Mouse (Mus musculus) MEL (cell line): ENCODE measurements around the gene Elf5. TPM values are rescaled to one million over a fixed set of nuclear protein-coding genes. Genes with fewer than 3 reads are reported as not detected.
A peak's percentile ranks its signal among the peaks of the same experiment; 100 is the strongest.

Experiments
- DNase-seq: peaks from one replicate; pipeline ENCODE4 v3.0.0; 2011; ENCODE audit warnings: low read depth, low spot score
- H3K27ac ChIP-seq: 2 replicates; pipeline ENCODE4 v1.5.1; 2012; ENCODE audit warnings: low read depth, mild to moderate bottlenecking, control low read depth, low read length, moderate library complexity; ENCODE audit not compliant: control insufficient read depth
- H3K27me3 ChIP-seq, 2 experiments: fragments of 150-350 bp in 1 of 2; sonication (generic) in 1 of 2; 2 replicates each; pipeline ENCODE4 v1.6.1; 2012; ENCODE audit warnings: low read length in 2 of 2, mild to moderate bottlenecking in 2 of 2, improper control_type of control experiment in 1 of 2, moderate library complexity in 1 of 2; ENCODE audit not compliant: insufficient read depth in 2 of 2, control insufficient read depth in 1 of 2
- H3K36me3 ChIP-seq, 2 experiments: 2 replicates each; pipeline ENCODE4 v1.6.1; 2012 to 2014; ENCODE audit warnings: low read length in 2 of 2, improper control_type of control experiment in 1 of 2, inconsistent platforms in 1 of 2, mild to moderate bottlenecking in 1 of 2; ENCODE audit not compliant: insufficient read depth in 2 of 2, control insufficient read depth in 1 of 2
- H3K4me1 ChIP-seq, 2 experiments: fragments of 150-350 bp in 1 of 2; sonication (generic) in 1 of 2; 2 replicates each; pipeline ENCODE4 v1.6.1; 2012; ENCODE audit warnings: low read length in 2 of 2, improper control_type of control experiment in 1 of 2, mild to moderate bottlenecking in 1 of 2; ENCODE audit not compliant: insufficient read depth in 2 of 2, control insufficient read depth in 1 of 2
- H3K4me3 ChIP-seq, 2 experiments: fragments of 150-350 bp in 1 of 2; sonication (generic) in 1 of 2; 2 replicates each; pipeline ENCODE4 v1.5.1; 2012; ENCODE audit warnings: low read depth in 2 of 2, low read length in 2 of 2, mild to moderate bottlenecking in 2 of 2, moderate library complexity in 2 of 2, control low read depth in 1 of 2, improper control_type of control experiment in 1 of 2; ENCODE audit not compliant: control insufficient read depth in 1 of 2, insufficient read depth in 1 of 2
- H3K79me2 ChIP-seq: 2 replicates; pipeline ENCODE4 v1.6.1; 2012; ENCODE audit warnings: mild to moderate bottlenecking, low read length, moderate library complexity; ENCODE audit not compliant: control insufficient read depth, poor library complexity, insufficient read depth
- H3K9ac ChIP-seq: 2 replicates; pipeline ENCODE4 v1.6.1; 2012; ENCODE audit warnings: low read depth, mild to moderate bottlenecking, control low read depth, low read length, moderate library complexity; ENCODE audit not compliant: control insufficient read depth, poor library complexity, severe bottlenecking
- H3K9me3 ChIP-seq: fragments of 150-350 bp; sonication (generic); replicated peaks from 2 replicates; pipeline ENCODE4 v1.6.1; 2012; ENCODE audit warnings: mild to moderate bottlenecking, low read length, improper control_type of control experiment, moderate library complexity; ENCODE audit not compliant: insufficient read depth
- BHLHE40 ChIP-seq: IDR thresholded peaks from 2 replicates; pipeline ENCODE4 v1.6.1; 2012; ENCODE audit warnings: low read depth, mild to moderate bottlenecking, inconsistent platforms, low read length, improper control_type of control experiment, borderline replicate concordance
- CTCF ChIP-seq, 3 experiments: IDR thresholded peaks in 2 of 3; conservative IDR thresholded peaks in 1 of 3; 2 replicates each; pipeline ENCODE4 v1.5.1; 2011 to 2012; ENCODE audit warnings: low read length in 3 of 3, low read depth in 2 of 3, mild to moderate bottlenecking in 2 of 3, improper control_type of control experiment in 1 of 3, inconsistent platforms in 1 of 3, mixed read lengths in 1 of 3, moderate library complexity in 1 of 3; ENCODE audit not compliant: control insufficient read depth in 1 of 3, insufficient read depth in 1 of 3, poor library complexity in 1 of 3, severe bottlenecking in 1 of 3
- ELF1 ChIP-seq: IDR thresholded peaks from 2 replicates; pipeline ENCODE4 v1.6.1; 2014; ENCODE audit warnings: low read depth, mild to moderate bottlenecking, inconsistent platforms, low read length, improper control_type of control experiment, moderate library complexity
- EP300 ChIP-seq, 2 experiments: IDR thresholded peaks; 2 replicates each; pipeline ENCODE4 v1.6.1; 2011; ENCODE audit warnings: improper control_type of control experiment in 2 of 2, low read length in 2 of 2, low read depth in 1 of 2, mild to moderate bottlenecking in 1 of 2
- ETS1 ChIP-seq: IDR thresholded peaks from 2 replicates; pipeline ENCODE4 v1.6.1; 2012; ENCODE audit warnings: low read depth, mild to moderate bottlenecking, inconsistent platforms, low read length, improper control_type of control experiment, moderate library complexity
- GABPA ChIP-seq: IDR thresholded peaks from 2 replicates; pipeline ENCODE4 v1.6.1; 2012; ENCODE audit warnings: low read depth, mild to moderate bottlenecking, inconsistent platforms, low read length, improper control_type of control experiment, moderate library complexity
- GATA1 ChIP-seq: IDR thresholded peaks from 2 replicates; pipeline ENCODE4 v1.6.1; 2011; ENCODE audit warnings: low read depth, low read length, improper control_type of control experiment
- HCFC1 ChIP-seq: IDR thresholded peaks from 2 replicates; pipeline ENCODE4 v1.6.1; 2012; ENCODE audit warnings: low read depth, mild to moderate bottlenecking, inconsistent platforms, low read length, improper control_type of control experiment, moderate library complexity
- MAX ChIP-seq: IDR thresholded peaks from 2 replicates; pipeline ENCODE4 v1.6.1; 2011; ENCODE audit warnings: low read length, improper control_type of control experiment
- MXI1 ChIP-seq: IDR thresholded peaks from 2 replicates; pipeline ENCODE4 v1.6.1; 2011; ENCODE audit warnings: mild to moderate bottlenecking, low read depth, low read length, improper control_type of control experiment
- MYB ChIP-seq: IDR thresholded peaks from 2 replicates; pipeline ENCODE4 v1.6.1; 2011; ENCODE audit warnings: mild to moderate bottlenecking, low read depth, low read length, improper control_type of control experiment
- MYC ChIP-seq: IDR thresholded peaks from 2 replicates; pipeline ENCODE4 v1.6.1; 2011; ENCODE audit warnings: low read depth, mild to moderate bottlenecking, low read length, improper control_type of control experiment, moderate library complexity
- NRF1 ChIP-seq: IDR thresholded peaks from 2 replicates; pipeline ENCODE4 v1.6.1; 2014; ENCODE audit warnings: low read depth, mild to moderate bottlenecking, inconsistent platforms, low read length, improper control_type of control experiment, moderate library complexity; ENCODE audit not compliant: poor library complexity, insufficient read depth, severe bottlenecking
- POLR2A ChIP-seq, 2 experiments: IDR thresholded peaks; 2 replicates each; pipeline ENCODE4 v1.6.1; 2011 to 2012; ENCODE audit warnings: low read length in 2 of 2, mild to moderate bottlenecking in 2 of 2, control low read depth in 1 of 2, improper control_type of control experiment in 1 of 2, low read depth in 1 of 2, moderate library complexity in 1 of 2; ENCODE audit not compliant: control insufficient read depth in 1 of 2, insufficient read depth in 1 of 2, poor library complexity in 1 of 2
- RCOR1 ChIP-seq: IDR thresholded peaks from 2 replicates; pipeline ENCODE4 v1.6.1; 2012; ENCODE audit warnings: low read depth, mild to moderate bottlenecking, inconsistent platforms, low read length, improper control_type of control experiment
- SIN3A ChIP-seq: IDR thresholded peaks from 2 replicates; pipeline ENCODE4 v1.6.1; 2012; ENCODE audit warnings: low read length, improper control_type of control experiment, inconsistent platforms
- SMC3 ChIP-seq: IDR thresholded peaks from 2 replicates; pipeline ENCODE4 v1.6.1; 2011; ENCODE audit warnings: low read depth, low read length, improper control_type of control experiment
- TAL1 ChIP-seq: IDR thresholded peaks from 2 replicates; pipeline ENCODE4 v1.6.1; 2012; ENCODE audit warnings: mild to moderate bottlenecking, inconsistent platforms, low read length, moderate library complexity, mixed read lengths
- TBP ChIP-seq: IDR thresholded peaks from 2 replicates; pipeline ENCODE4 v1.8.0; 2011; ENCODE audit warnings: low read depth, low read length, improper control_type of control experiment
- TCF12 ChIP-seq: IDR thresholded peaks from 2 replicates; pipeline ENCODE4 v1.6.1; 2014; ENCODE audit warnings: low read depth, mild to moderate bottlenecking, inconsistent platforms, low read length, improper control_type of control experiment, moderate library complexity
- ZC3H11A ChIP-seq: IDR thresholded peaks from 2 replicates; pipeline ENCODE4 v1.6.1; 2012; ENCODE audit warnings: low read depth, mild to moderate bottlenecking, inconsistent platforms, low read length, improper control_type of control experiment
- ZMIZ1 ChIP-seq: IDR thresholded peaks from 2 replicates; pipeline ENCODE4 v1.6.1; 2012; ENCODE audit warnings: low read depth, mild to moderate bottlenecking, inconsistent platforms, low read length, improper control_type of control experiment, moderate library complexity
- polyA plus RNA-seq, 2 experiments: library from polyadenylated mRNA; stranded (reverse) in 1 of 2; unstranded in 1 of 2; fragments of >175 nt in 1 of 2; fragments of >200 nt in 1 of 2; gene quantifications; 2 replicates each; pipeline versions ENCODE4 v1.2.1 to v1.2.4; 2012; ENCODE audit warnings: low replicate concordance in 2 of 2, low read depth in 1 of 2; ENCODE audit not compliant: insufficient read length in 2 of 2, insufficient read depth in 1 of 2, missing spikeins in 1 of 2
- total RNA-seq: library from RNA; depleted of rRNA; stranded (reverse); fragments of 300-350 nt; gene quantifications from 2 replicates; pipeline ENCODE4 v1.2.3, GENCODE M21; 2012

Gene Elf5
- total and polyA plus RNA-seq, 3 experiments: 0.07 TPM; not detected in 2

DNA sequence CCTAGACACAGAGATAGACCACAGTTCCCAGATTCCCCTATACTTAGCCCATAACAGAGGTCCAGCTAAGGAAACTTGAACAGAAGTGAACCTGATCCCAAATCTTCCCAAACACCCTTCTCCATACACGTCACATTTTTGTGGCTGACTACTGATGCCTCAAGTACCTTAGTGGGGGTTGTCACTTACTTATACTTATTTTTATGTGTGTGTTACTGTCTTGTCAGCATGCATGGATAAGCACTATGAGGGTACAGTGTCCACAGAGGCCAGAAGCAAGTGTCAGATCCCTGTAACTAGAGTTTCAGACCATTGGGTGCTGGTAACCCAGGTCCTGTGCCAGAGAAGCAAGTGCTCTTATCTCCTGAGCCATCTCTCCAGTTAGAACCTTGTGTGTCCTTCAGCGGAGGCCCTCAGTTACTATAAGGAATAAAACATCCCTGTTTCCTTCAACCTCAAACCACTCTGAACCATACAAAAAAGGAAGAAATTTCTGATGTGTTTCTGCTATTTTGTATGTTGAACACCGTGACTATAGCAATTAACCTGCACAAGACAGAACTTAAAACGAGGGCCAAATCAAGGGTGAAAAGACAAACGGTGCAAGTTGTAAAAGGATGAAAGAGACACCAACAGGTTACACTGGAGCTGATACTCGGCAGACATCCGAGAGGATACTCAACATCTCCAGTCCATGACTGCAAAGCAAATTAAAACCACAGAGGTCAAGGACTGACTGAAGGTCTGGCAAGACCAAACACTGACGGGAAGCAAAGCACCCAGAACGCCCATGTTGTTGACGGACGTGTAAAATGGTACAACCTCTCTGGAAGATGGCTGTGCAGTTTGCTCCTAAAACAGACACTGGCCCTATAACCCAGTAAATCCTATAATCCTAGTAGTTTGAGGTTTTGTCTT is 70.1 kb downstream of the Elf5 start:
- Histone ChIP-seq H3K79me2 (peaks cover 45% of the 10 kb centered on the region), H3K36me3 (peaks cover 10 to 32% of the 10 kb centered on the region in 2 experiments), H3K27ac (peak overlapping the region; percentile 34; the same call in 1 of the 2 replicates), H3K4me3 (no peak overlapping the region), H3K9ac (no peak overlapping the region), H3K9me3 (no peaks in the 10 kb centered on the region), H3K4me1 (peaks cover 35 to 38% of the 10 kb centered on the region in 2 experiments), H3K27me3 (no peaks in the 10 kb centered on the region)
- peak; percentile 14; the same call in 1 of the 2 replicates for TF ChIP-seq MAX
- TF ChIP-seq MXI1: 0 out of 2 replicates have a peak, but pooled peaks have one; percentile 19
- no peak for TF ChIP-seq SIN3A
- TF ChIP-seq POLR2A (IDR thresholded peaks at IDR 0.05; ENCODE audit: control insufficient read depth in 1 of 2, insufficient read depth in 1 of 2, low read depth in 1 of 2, low read length in 2 of 2, poor library complexity in 1 of 2): no peak
- DNase-seq: no peak

DNA sequence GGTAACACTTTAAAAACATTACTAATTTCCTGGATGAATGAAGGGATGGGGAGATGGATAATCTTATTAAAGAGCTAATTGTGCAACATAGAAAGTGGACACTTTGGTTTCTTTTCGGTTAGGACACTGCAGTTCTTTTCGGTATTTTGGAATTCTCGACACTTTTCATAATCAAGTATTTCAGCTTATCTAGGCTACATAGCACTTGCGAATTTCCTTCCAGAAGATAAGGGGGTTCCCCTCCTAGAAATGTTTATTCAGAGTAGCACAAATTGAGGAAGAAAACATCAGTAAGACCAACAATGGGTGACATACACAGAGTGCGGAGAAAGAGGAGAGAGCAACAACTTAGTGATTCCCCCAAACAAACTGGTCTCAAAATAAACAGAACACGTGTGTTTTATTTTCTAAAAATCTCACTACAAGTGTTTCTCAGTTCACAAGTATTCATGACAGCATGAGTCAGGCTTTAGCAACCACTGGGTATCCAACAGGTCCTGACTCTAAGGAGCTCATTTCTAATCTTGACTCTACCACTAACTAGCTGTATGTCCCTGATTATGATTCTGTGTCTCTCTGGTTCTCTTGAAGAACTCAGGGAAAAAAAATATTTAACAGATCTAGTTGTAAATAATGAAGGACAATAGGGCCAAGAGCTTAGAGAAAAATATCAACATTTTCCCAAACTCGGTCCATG is 71.9 kb downstream of the Elf5 start:
- Histone ChIP-seq H3K27ac (peak overlapping the region; percentile 72), H3K36me3 (peaks cover 4 to 40% of the 10 kb centered on the region in 2 experiments)
- DNase-seq: peak; percentile 72

More for the DNA sequence above, 71.9 kb downstream of the Elf5 start:
- Histone ChIP-seq H3K9ac (peak overlapping the region; percentile 85), H3K79me2 (peaks cover 41% of the 10 kb centered on the region), H3K9me3 (no peaks in the 10 kb centered on the region), H3K4me1 (peaks cover 42 to 43% of the 10 kb centered on the region in 2 experiments), H3K4me3 (peak overlapping the region; percentile 78 to 83), H3K27me3 (no peaks in the 10 kb centered on the region)
- TF ChIP-seq BHLHE40 (peak; percentile 64; the same call in 1 of the 2 replicates), TAL1 (peak; percentile 76), MYC (peak; percentile 33; the same call in 1 of the 2 replicates), ZC3H11A (no peak), HCFC1 (peak; percentile 51; the same call in 1 of the 2 replicates), TCF12 (peak; percentile 76), GABPA (peak; percentile 72; the same call in 1 of the 2 replicates), MXI1 (peak; percentile 66), TBP (0 out of 2 replicates have a peak, but pooled peaks have one; percentile 25), EP300 (IDR thresholded peaks at IDR 0.05; ENCODE audit: low read depth in 1 of 2, low read length in 2 of 2) (peak; percentile 75 to 88), RCOR1 (peak; percentile 61), MYB (peak; percentile 23; the same call in 1 of the 2 replicates), ETS1 (peak; percentile 83), ZMIZ1 (no peak), ELF1 (0 out of 2 replicates have a peak, but pooled peaks have one; percentile 7), CTCF (IDR thresholded peaks at IDR 0.05 in 2 of 3, conservative IDR thresholded peaks at IDR 0.05 in 1 of 3; ENCODE audit: control insufficient read depth in 1 of 3, insufficient read depth in 1 of 3, low read depth in 2 of 3, low read length in 3 of 3, poor library complexity in 1 of 3, severe bottlenecking in 1 of 3) (no peak), SIN3A (peak; percentile 80), GATA1 (peak; percentile 91), MAX (peak; percentile 78), SMC3 (no peak), NRF1 (no peak)
